Mouse (Mus musculus) neural tube, embryonic 14.5 days (tissue): Measurements from ENCODE around the gene Tnfrsf21. TPM values are rescaled to one million over a fixed set of nuclear protein-coding genes. Genes with fewer than 3 reads are reported as not detected.

ENCODE experiments used
- ATAC-seq: fragments of 200-750 bp; cut with Nextera tagmentation; 2 replicates; pipeline ENCODE4 v1.8.0; 2017; ENCODE audit warnings: low read depth, mild to moderate bottlenecking, moderate TSS enrichment, moderate library complexity
- H3K27ac ChIP-seq: fragments of 300-500 bp; sonication (generic); 2 replicates; pipeline ENCODE4 v1.5.1; 2014; ENCODE audit warnings: low read depth, mild to moderate bottlenecking, control low read depth, low read length, moderate library complexity, mixed read lengths
- H3K27me3 ChIP-seq: fragments of 300-500 bp; sonication (generic); 2 replicates; pipeline ENCODE4 v1.6.1; 2014; ENCODE audit warnings: low read length; ENCODE audit not compliant: control insufficient read depth, insufficient read depth
- H3K36me3 ChIP-seq: fragments of 300-500 bp; sonication (generic); 2 replicates; pipeline ENCODE4 v1.6.1; 2014; ENCODE audit warnings: low read length, mixed read lengths; ENCODE audit not compliant: control insufficient read depth, insufficient read depth
- H3K4me1 ChIP-seq: fragments of 300-500 bp; sonication (generic); 2 replicates; pipeline ENCODE4 v1.6.1; 2014; ENCODE audit warnings: low read length; ENCODE audit not compliant: control insufficient read depth, insufficient read depth
- H3K4me2 ChIP-seq: fragments of 300-500 bp; sonication (generic); 2 replicates; pipeline ENCODE4 v1.6.1; 2014; ENCODE audit warnings: mild to moderate bottlenecking, low read depth, low read length, control low read depth
- H3K4me3 ChIP-seq: fragments of 300-500 bp; sonication (generic); 2 replicates; pipeline ENCODE4 v1.5.1; 2014; ENCODE audit warnings: low read depth, low read length, control low read depth, mixed read lengths
- H3K9ac ChIP-seq: fragments of 300-500 bp; sonication (generic); replicated peaks from 2 replicates; pipeline ENCODE4 v1.6.1; 2014; ENCODE audit warnings: low read depth, mild to moderate bottlenecking, control low read depth, low read length, mixed read lengths
- H3K9me3 ChIP-seq: fragments of 300-500 bp; sonication (generic); 2 replicates; pipeline ENCODE4 v1.6.1; 2016; ENCODE audit warnings: low read length; ENCODE audit not compliant: control insufficient read depth
- WGBS: fragments of 180-500 bp; shearing (Covaris S2); extraction: QIAGEN DNeasy Blood & Tissue Kit; methylation state at CpG from one replicate; pipeline ENCODE4 v1.1.7; 2014; 5-methylcytosine and 5-hydroxymethylcytosine counted together
- polyA plus RNA-seq: library from polyadenylated mRNA; unstranded; fragments of >200 nt; fragmentation: Nextera tagmentation; extraction: Ambion mirVana; gene quantifications from 2 replicates; pipeline ENCODE4 v1.2.1, GENCODE M21; 2014

The Tnfrsf21 gene
- polyA plus RNA-seq, 1 experiment from 2014 or later, result 82.6 TPM

GRCm38 (mm10) chr17:43032489-43033036 is 16.2 kb downstream of the Tnfrsf21 start:
- Histone ChIP-seq H3K36me3 (peaks cover 3% of the 10 kb centered on the region), H3K27ac (no peak overlapping the region), H3K27me3 (no peaks in the 10 kb centered on the region), H3K9ac (no peak overlapping the region), H3K4me1 (peaks cover 8% of the 10 kb centered on the region; the same call in 1 of the 2 replicates), H3K9me3 (no peaks in the 10 kb centered on the region), H3K4me3 (no peak overlapping the region), H3K4me2 (no peak overlapping the region)
- 90% methylated on average over 8 of the region's 8 CpGs for WGBS
- no peak for ATAC-seq

- 82% methylated on average over 2 of the region's 2 CpGs for WGBS
- Histone ChIP-seq H3K4me3 (no peak overlapping the region), H3K27me3 (no peaks in the 10 kb centered on the region), H3K9me3 (no peaks in the 10 kb centered on the region), H3K9ac (no peak overlapping the region), H3K36me3 (peaks cover 26% of the 10 kb centered on the region), H3K4me2 (no peak overlapping the region), H3K4me1 (peaks cover under 1% of the 10 kb centered on the region; the same call in 1 of the 2 replicates), H3K27ac (no peak overlapping the region)
- ATAC-seq, result no peak
Observed at GRCm38 (mm10) chr17:43035386-43035785, 19.0 kb downstream of the Tnfrsf21 start.

GRCm38 (mm10) chr17:43036058-43036757 is 19.9 kb downstream of the Tnfrsf21 start:
- Histone ChIP-seq H3K4me3 (no peak overlapping the region), H3K27ac (no peak overlapping the region), H3K27me3 (no peaks in the 10 kb centered on the region), H3K9me3 (no peaks in the 10 kb centered on the region), H3K4me1 (no peaks in the 10 kb centered on the region), H3K36me3 (peaks cover 28% of the 10 kb centered on the region), H3K9ac (no peak overlapping the region), H3K4me2 (no peak overlapping the region)
- peak; percentile 12; the same call in 1 of the 2 replicates for ATAC-seq
- WGBS, result 80% methylated on average over 10 of the region's 10 CpGs

- H3K27ac ChIP-seq, result no peak overlapping the region
- H3K4me2 ChIP-seq, result no peak overlapping the region
- no peaks in the 10 kb centered on the region for H3K9me3 ChIP-seq
- H3K4me3 ChIP-seq, result no peak overlapping the region
- peaks cover 33% of the 10 kb centered on the region for H3K36me3 ChIP-seq
- ATAC-seq, result no peak
- H3K9ac ChIP-seq, result no peak overlapping the region
- H3K4me1 ChIP-seq, result no peaks in the 10 kb centered on the region
- WGBS, result 78% methylated on average over 3 of the region's 3 CpGs
- H3K27me3 ChIP-seq, result no peaks in the 10 kb centered on the region
Observed at GRCm38 (mm10) chr17:43040571-43040970, 24.2 kb downstream of the Tnfrsf21 start.

- no peak overlapping the region for H3K27ac ChIP-seq
- 92% methylated on average over 2 of the region's 2 CpGs for WGBS
- H3K27me3 ChIP-seq, result no peaks in the 10 kb centered on the region
- H3K9me3 ChIP-seq, result no peaks in the 10 kb centered on the region
- H3K4me1 ChIP-seq, result no peaks in the 10 kb centered on the region
- no peak overlapping the region for H3K9ac ChIP-seq
- no peaks in the 10 kb centered on the region for H3K36me3 ChIP-seq
- no peak overlapping the region for H3K4me2 ChIP-seq
- no peak for ATAC-seq
- no peak overlapping the region for H3K4me3 ChIP-seq
Observed at GRCm38 (mm10) chr17:43050619-43051018, 34.3 kb downstream of the Tnfrsf21 start.

GRCm38 (mm10) chr17:43052791-43053190 is 36.4 kb downstream of the Tnfrsf21 start:
- Histone ChIP-seq H3K9ac (no peak overlapping the region), H3K27ac (no peak overlapping the region), H3K9me3 (no peaks in the 10 kb centered on the region), H3K36me3 (no peaks in the 10 kb centered on the region), H3K4me3 (no peak overlapping the region), H3K27me3 (no peaks in the 10 kb centered on the region), H3K4me2 (no peak overlapping the region), H3K4me1 (no peaks in the 10 kb centered on the region)
- no peak for ATAC-seq
- WGBS, result 94% methylated on average over 1 of the region's 1 CpGs

GRCm38 (mm10) chr17:43053943-43054342 is 37.6 kb downstream of the Tnfrsf21 start:
- Histone ChIP-seq H3K9ac (no peak overlapping the region), H3K4me3 (no peak overlapping the region), H3K36me3 (no peaks in the 10 kb centered on the region), H3K4me1 (no peaks in the 10 kb centered on the region), H3K27ac (no peak overlapping the region), H3K9me3 (no peaks in the 10 kb centered on the region), H3K27me3 (no peaks in the 10 kb centered on the region), H3K4me2 (no peak overlapping the region)
- no peak for ATAC-seq
- 95% methylated on average over 10 of the region's 10 CpGs for WGBS

- Histone ChIP-seq H3K4me3 (no peak overlapping the region), H3K4me1 (no peaks in the 10 kb centered on the region), H3K27ac (no peak overlapping the region), H3K9me3 (no peaks in the 10 kb centered on the region), H3K36me3 (no peaks in the 10 kb centered on the region), H3K9ac (no peak overlapping the region), H3K27me3 (no peaks in the 10 kb centered on the region), H3K4me2 (no peak overlapping the region)
- WGBS, result 95% methylated on average over 11 of the region's 11 CpGs
- no peak for ATAC-seq
Observed at GRCm38 (mm10) chr17:43058277-43059025, 42.1 kb downstream of the Tnfrsf21 start.

GRCm38 (mm10) chr17:43064705-43065104 is 48.4 kb downstream of the Tnfrsf21 start:
- H3K27me3 ChIP-seq, result no peaks in the 10 kb centered on the region
- H3K4me1 ChIP-seq, result no peaks in the 10 kb centered on the region
- no peak overlapping the region for H3K4me3 ChIP-seq
- no peaks in the 10 kb centered on the region for H3K9me3 ChIP-seq
- peaks cover 8% of the 10 kb centered on the region; the same call in 1 of the 2 replicates for H3K36me3 ChIP-seq
- H3K27ac ChIP-seq, result no peak overlapping the region
- 95% methylated on average over 6 of the region's 6 CpGs for WGBS
- H3K4me2 ChIP-seq, result no peak overlapping the region
- H3K9ac ChIP-seq, result no peak overlapping the region
- no peak for ATAC-seq
